Mouse (Mus musculus) intestine, postnatal 0 days (tissue): ENCODE data around the gene Acsm3. TPM values are rescaled to one million over a fixed set of nuclear protein-coding genes. Genes with fewer than 3 reads are reported as not detected.

Experiments
- ATAC-seq: fragments of 200-750 bp; cut with Nextera tagmentation; 2 replicates; pipeline ENCODE4 v1.8.0; 2017; ENCODE audit warnings: mild to moderate bottlenecking, moderate TSS enrichment, moderate library complexity
- H3K27ac ChIP-seq: fragments of 300-500 bp; sonication (generic); 2 replicates; pipeline ENCODE4 v1.5.1; 2014; ENCODE audit warnings: mild to moderate bottlenecking, low read depth, low read length, moderate library complexity
- H3K27me3 ChIP-seq: fragments of 300-500 bp; sonication (generic); replicated peaks from 2 replicates; pipeline ENCODE4 v1.6.1; 2014; ENCODE audit warnings: low read length, mixed read lengths; ENCODE audit not compliant: control insufficient read depth, insufficient read depth
- H3K36me3 ChIP-seq: fragments of 300-500 bp; sonication (generic); 2 replicates; pipeline ENCODE4 v1.6.1; 2014; ENCODE audit warnings: mild to moderate bottlenecking, moderate library complexity; ENCODE audit not compliant: control insufficient read depth, insufficient read depth
- H3K4me1 ChIP-seq: fragments of 300-500 bp; sonication (generic); replicated peaks from 2 replicates; pipeline ENCODE4 v1.6.1; 2014; ENCODE audit warnings: antibody characterized with exemption, low read length, mixed read lengths; ENCODE audit not compliant: control insufficient read depth, insufficient read depth
- H3K4me2 ChIP-seq: fragments of 300-500 bp; sonication (generic); replicated peaks from 2 replicates; pipeline ENCODE4 v1.6.1; 2014; ENCODE audit warnings: low read depth, mild to moderate bottlenecking, moderate library complexity
- H3K4me3 ChIP-seq: fragments of 300-500 bp; sonication (generic); 2 replicates; pipeline ENCODE4 v1.5.1; 2014; ENCODE audit warnings: low read depth, low read length
- H3K9ac ChIP-seq: fragments of 300-500 bp; sonication (generic); 2 replicates; pipeline ENCODE4 v1.6.1; 2014; ENCODE audit warnings: mild to moderate bottlenecking, low read depth, low read length
- H3K9me3 ChIP-seq: fragments of 300-500 bp; sonication (generic); 2 replicates; pipeline ENCODE4 v1.6.1; 2016; ENCODE audit warnings: mixed run types; ENCODE audit not compliant: control insufficient read depth
- CTCF ChIP-seq: sonication (generic); IDR thresholded peaks from 2 replicates; pipeline ENCODE4 v1.5.1; 2016; ENCODE audit warnings: low read depth, mild to moderate bottlenecking, control low read depth, antibody characterized with exemption, moderate library complexity
- WGBS: fragments of 180-500 bp; shearing (Covaris S2); extraction: QIAGEN DNeasy Blood & Tissue Kit; methylation state at CpG from one replicate; pipeline ENCODE4 v1.1.7; 2014; 5-methylcytosine and 5-hydroxymethylcytosine counted together
- polyA plus RNA-seq: library from polyadenylated mRNA; unstranded; fragments of >200 nt; fragmentation: Nextera tagmentation; extraction: Ambion mirVana; gene quantifications from 2 replicates; pipeline ENCODE4 v1.2.1, GENCODE M21; 2015

The Acsm3 gene
- polyA plus RNA-seq, 1 experiment from 2014 or later, result 0.80 TPM

- Histone ChIP-seq H3K36me3 (no peaks in the 10 kb centered on the region; the same call in 1 of the 2 replicates), H3K27ac (no peak overlapping the region), H3K9ac (no peak overlapping the region), H3K27me3 (no peaks in the 10 kb centered on the region), H3K9me3 (no peaks in the 10 kb centered on the region), H3K4me3 (no peak overlapping the region), H3K4me2 (no peak overlapping the region), H3K4me1 (no peaks in the 10 kb centered on the region)
- 94% methylated on average over 3 of the region's 3 CpGs for WGBS
- TF ChIP-seq CTCF, result no peak
- ATAC-seq, result no peak
Observed at GRCm38 (mm10) chr7:119808723-119809122, 48.0 kb downstream of the Acsm3 start.

GRCm38 (mm10) chr7:119835371-119835770 lies 74.6 kb downstream of the Acsm3 start:
- Histone ChIP-seq H3K4me3 (no peak overlapping the region), H3K4me1 (no peaks in the 10 kb centered on the region), H3K9me3 (no peaks in the 10 kb centered on the region), H3K27me3 (no peaks in the 10 kb centered on the region), H3K9ac (no peak overlapping the region), H3K4me2 (no peak overlapping the region), H3K27ac (no peak overlapping the region), H3K36me3 (0 out of 2 replicates have a peak, but pooled peaks cover 12% of the 10 kb centered on the region)
- WGBS, result 100% methylated on average over 1 of the region's 1 CpGs
- no peak for TF ChIP-seq CTCF
- ATAC-seq, result no peak

GRCm38 (mm10) chr7:119835996-119836777 lies 75.5 kb downstream of the Acsm3 start:
- no peak for TF ChIP-seq CTCF

More at GRCm38 (mm10) chr7:119835996-119836777, 75.5 kb downstream of the Acsm3 start:
- whole genome bisulfite sequencing, result 90% methylated on average over 4 of the region's 4 CpGs
- Histone ChIP-seq H3K27ac (no peak overlapping the region), H3K9ac (no peak overlapping the region), H3K9me3 (no peaks in the 10 kb centered on the region), H3K4me1 (no peaks in the 10 kb centered on the region), H3K27me3 (no peaks in the 10 kb centered on the region), H3K4me2 (no peak overlapping the region), H3K36me3 (0 out of 2 replicates have a peak, but pooled peaks cover 12% of the 10 kb centered on the region), H3K4me3 (no peak overlapping the region)
- no peak for ATAC-seq

Other genes starting within 250 kb of the Acsm3 start
- not detected in 2 replicates for gene Acsm5, start 241.5 kb upstream of the Acsm3 start, polyA plus RNA-seq
- gene Pdilt, start 237.4 kb upstream of the Acsm3 start, polyA plus RNA-seq, result not detected in 2 replicates
- gene Acsm2, start 206.6 kb upstream of the Acsm3 start, polyA plus RNA-seq, result not detected in 2 replicates
- not detected in 2 replicates for gene Acsm1, start 153.9 kb upstream of the Acsm3 start, polyA plus RNA-seq
- not detected in 2 replicates for gene Acsm4, start 70.9 kb upstream of the Acsm3 start, polyA plus RNA-seq
- 23.2 and 23.8 TPM in 2 replicates for gene Thumpd1, start 40.1 kb upstream of the Acsm3 start, polyA plus RNA-seq
- 4.1 and 6.5 TPM in 2 replicates for gene Rexo5, start 33.1 kb downstream of the Acsm3 start, polyA plus RNA-seq
- 4.2 and 5.0 TPM in 2 replicates for gene Eri2, start 33.1 kb downstream of the Acsm3 start, polyA plus RNA-seq
- gene Lyrm1, start 134.9 kb downstream of the Acsm3 start, polyA plus RNA-seq, result 11.8 and 12.5 TPM in 2 replicates
- gene Dcun1d3, start 135.4 kb downstream of the Acsm3 start, polyA plus RNA-seq, result 11.9 and 15.8 TPM in 2 replicates